Mouse (Mus musculus): ENCODE data around the gene Msx3.

DNA sequence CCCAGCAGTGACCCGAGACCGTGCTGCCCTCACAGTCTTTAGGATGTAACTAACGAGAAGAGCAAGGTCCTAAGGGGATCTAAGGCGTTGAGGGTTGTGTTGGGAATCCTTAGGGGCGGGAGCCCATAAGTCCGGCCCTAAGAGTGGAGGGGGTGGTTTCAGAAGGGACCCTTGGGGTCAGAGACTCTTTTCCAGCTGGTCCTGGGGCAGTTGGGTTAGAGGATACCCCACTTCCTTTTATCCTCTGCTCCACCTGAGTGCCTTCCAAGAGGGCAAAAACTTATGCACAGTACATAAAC is 12.9 kb upstream of the Msx3 start:
- no peak for TF ChIP-seq TAL1 (IDR thresholded peaks at IDR 0.05; ENCODE audit: low read length)
- TF ChIP-seq GATA1 (IDR thresholded peaks at IDR 0.05; ENCODE audit: low read length) = no peak

Measured in erythroblast, embryonic 14.5 days (primary cell).